Mouse (Mus musculus) spleen, postnatal 4 days (tissue): ENCODE results near the gene Zfp740.
"Not testable (repeated sequence)": the region's sequence is repeated elsewhere in the genome, so short reads cannot be mapped to it uniquely, and the experiment has no call there.

ENCODE experiments used
- DNase-seq, 2 experiments: peaks; one replicate each; pipeline ENCODE4 v3.0.0; 2022; ENCODE audit warnings: low spot score in 2 of 2

The Zfp740 gene

GRCm38 (mm10) chr15:102224992-102225617 lies 22.1 kb downstream of the Zfp740 start:
- peak; percentile 61 to 77 for DNase-seq

- DNase-seq: not testable (repeated sequence)
These were observed 22.6 kb downstream of the Zfp740 start for GRCm38 (mm10) chr15:102225619-102226018.

GRCm38 (mm10) chr15:102230408-102231321 lies 27.6 kb downstream of the Zfp740 start:
- no peak for DNase-seq

- peak in 1 of 2 experiments; percentile 70 for DNase-seq
These were observed 28.7 kb downstream of the Zfp740 start, which contains the start of gene Itgb7 for GRCm38 (mm10) chr15:102231748-102232147. Itgb7 (minus strand) TSS chr15:102231944.

- DNase-seq: no peak
These were observed 29.7 kb downstream of the Zfp740 start for GRCm38 (mm10) chr15:102232764-102233163.

- DNase-seq: no peak
These were observed 30.8 kb downstream of the Zfp740 start for GRCm38 (mm10) chr15:102233896-102234295.

DNA sequence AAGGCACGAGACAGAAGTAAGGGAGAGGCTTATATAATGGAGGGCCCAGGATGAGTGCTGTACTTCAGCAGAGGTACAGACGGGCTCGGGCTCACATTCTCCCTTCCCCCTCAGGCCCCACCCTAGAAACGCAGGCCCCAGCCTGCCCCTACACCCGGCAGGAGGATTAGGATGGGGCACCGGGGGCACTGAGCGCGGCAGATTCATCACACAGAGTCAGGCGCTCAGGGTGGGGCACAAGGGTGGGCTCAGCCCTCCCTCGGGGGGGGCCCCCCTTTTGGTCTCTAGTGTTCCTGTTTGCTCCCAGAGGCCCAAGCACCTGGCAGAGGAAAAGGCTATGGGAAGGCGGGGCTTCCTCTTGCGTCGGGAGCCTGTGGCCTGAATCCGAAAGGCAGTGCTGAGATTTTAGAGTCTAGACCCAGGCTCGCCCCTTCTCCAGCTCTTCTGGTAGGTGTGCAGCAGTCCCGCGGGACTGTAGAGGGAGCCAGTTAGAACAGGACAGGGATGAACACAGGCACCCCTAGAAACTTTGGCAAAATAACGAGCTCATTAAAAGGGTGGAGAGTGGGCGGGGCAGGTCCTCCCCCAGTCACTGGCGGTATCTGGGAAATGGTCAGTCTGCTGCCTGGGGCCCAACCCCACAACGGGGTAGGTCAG lies 32.5 kb downstream of the Zfp740 start:
- no peak for DNase-seq

DNA sequence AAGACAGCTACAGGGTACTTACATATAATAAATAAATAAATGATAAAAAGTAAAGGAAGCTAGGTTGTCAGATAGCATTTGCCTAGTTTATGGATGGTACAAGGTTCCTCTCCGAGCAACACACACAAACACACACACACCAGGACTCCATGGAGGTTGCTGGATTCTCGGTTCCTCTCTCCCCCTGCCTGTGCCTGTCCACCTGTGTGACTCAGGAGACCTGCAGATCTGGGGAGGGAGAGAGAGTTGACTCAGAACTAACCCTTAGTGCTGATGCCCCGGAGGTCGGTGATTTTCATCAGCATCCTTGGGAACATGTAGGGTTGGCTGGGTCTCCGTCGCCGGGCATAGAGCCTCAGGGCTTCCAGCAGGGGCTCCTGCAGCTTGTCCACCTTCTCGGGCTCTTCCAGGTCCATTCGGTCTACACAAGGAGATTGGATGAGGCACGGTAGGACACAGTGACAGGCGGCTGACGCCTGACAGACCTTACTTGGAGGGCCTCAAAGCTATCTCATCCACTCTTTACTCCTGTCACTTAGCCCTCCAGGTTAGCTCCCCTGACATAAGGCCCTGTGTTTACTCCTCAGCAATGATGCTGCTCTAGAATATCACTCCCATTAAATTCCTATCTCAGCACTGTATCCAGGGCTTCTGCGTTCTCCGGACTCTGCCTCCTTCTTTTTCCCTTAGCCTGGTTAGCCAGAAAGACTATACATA lies 35.7 kb downstream of the Zfp740 start:
- DNase-seq: no peak

GRCm38 (mm10) chr15:102239260-102239590 lies 36.2 kb downstream of the Zfp740 start:
- DNase-seq: peak; percentile 77 to 93

DNA sequence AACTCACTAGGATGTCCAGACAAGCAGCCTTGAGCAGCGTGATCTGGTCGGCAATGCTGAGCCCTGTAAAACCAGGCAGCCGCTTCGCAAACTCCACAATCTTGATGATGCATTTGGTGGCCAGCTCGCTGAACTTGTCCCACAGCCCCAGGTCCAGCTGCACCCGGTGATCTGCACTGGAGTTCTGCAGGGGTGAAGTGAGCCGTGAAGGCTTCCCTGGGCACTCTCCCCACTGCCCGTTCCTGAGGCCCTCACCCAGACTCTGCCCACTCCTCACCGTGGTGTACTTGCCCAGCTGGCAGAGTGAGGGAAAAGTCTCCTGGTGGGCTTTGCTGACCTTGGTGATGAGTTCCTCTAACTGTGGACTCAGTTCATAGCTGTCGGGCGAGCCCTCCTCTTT lies 36.8 kb downstream of the Zfp740 start:
- no peak for DNase-seq

- no peak for DNase-seq
These were observed 37.6 kb downstream of the Zfp740 start for GRCm38 (mm10) chr15:102240607-102241006.

DNA sequence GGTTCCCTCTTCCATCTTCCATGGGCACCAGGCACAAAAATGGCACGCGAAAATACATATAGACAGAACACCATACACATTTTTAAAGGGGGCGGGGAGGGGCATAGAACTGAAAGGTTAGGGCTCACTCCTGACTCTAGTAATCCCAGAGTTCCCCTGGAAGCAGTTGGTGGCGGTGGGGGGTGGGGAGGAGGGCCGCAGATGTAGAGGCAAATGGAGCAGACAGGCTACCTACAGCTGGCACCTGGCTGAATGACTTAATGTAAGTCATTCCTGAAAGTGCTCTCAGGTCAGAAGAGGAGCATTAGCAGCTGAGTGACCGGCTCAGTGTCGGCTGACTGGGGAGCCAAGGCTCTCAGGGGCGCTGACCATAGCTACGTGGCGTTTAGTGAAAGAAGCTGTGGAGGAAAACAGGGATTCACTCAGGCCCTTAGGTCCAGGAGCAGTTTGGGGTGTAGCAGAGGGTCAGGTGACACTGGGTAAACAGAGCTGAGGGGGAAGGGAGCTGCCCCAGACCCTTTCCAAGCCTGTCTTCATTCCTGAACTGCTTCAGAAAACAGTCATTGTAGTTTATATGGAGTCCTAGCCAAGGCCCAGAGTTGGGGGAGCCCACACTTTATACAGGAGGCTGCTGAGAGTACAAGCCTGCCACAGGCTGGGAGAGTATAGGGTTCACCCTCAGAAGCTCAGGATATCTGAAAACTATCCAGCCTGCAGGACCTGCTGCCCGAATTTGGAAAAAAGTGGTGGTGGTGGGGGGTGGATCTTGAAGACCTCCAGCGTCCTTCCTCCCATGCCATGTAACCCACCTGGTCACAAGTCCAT lies 39.6 kb downstream of the Zfp740 start:
- DNase-seq: no peak

DNA sequence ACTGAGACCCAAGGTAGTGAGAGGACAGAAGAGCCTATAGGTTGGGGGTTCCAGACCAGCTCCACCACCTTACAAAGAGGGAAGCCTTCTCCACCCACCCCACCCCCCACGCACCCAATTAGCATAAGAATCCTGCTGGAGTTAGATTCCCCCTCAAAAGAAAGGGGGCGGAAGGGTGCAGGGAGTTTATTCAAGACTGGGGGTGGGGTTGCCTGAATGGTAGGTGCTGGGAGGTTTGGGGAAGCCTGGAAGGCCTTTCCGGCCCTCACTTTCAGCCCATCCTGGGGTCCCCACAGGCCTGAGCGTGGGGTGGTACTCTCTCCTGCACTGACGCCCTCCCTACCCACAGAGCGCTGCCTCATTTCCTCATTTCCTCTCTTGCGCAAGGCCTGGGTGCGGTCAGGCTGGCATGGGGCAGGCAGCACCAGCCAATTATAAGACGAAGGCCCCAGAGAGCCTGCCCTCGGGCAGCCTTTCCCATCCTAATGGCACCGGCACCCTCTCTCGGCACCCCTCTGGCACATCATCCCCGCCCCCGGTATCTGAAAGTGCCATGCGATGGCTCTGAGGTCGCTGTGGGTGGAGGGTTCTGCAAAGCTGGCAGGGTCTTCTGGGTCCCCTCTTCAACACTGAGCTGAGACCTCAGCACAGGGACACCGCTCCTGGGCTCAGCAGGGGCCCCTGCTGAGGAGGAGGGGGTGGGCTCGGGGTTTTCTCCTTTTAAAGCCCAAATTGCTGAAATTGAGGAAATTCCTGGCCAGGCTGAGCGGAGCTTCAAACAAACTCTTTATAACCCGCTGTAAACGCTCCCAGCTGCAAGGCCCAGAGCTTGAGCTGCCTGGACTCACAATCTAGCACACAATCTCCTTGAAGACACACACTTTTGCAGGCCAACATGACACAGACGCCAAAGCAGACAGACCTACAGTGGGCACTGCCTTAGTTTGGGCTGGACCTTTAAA lies 40.5 kb downstream of the Zfp740 start:
- DNase-seq: peak; percentile 69 to 86

GRCm38 (mm10) chr15:102244306-102245191 lies 41.5 kb downstream of the Zfp740 start:
- no peak for DNase-seq

DNA sequence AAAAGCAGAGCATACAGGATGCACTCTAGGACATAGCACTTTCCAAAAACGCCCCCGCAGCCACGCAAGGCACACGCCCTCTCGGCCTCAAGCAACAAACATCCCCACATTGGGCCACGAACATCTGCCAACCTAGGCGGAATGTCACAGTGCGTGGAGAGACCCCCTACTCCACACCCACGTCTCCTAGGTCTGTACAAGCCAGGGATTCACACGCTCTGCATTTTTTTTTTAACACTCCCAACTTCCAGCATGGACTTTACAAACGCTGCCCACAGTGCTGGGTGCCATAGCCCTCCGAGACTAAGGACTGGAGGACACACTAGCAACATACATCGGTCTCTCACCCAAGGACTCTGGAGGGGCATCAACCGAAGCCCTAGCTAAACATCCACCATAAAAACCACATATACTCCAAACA lies 42.4 kb downstream of the Zfp740 start:
- DNase-seq: no peak

DNA sequence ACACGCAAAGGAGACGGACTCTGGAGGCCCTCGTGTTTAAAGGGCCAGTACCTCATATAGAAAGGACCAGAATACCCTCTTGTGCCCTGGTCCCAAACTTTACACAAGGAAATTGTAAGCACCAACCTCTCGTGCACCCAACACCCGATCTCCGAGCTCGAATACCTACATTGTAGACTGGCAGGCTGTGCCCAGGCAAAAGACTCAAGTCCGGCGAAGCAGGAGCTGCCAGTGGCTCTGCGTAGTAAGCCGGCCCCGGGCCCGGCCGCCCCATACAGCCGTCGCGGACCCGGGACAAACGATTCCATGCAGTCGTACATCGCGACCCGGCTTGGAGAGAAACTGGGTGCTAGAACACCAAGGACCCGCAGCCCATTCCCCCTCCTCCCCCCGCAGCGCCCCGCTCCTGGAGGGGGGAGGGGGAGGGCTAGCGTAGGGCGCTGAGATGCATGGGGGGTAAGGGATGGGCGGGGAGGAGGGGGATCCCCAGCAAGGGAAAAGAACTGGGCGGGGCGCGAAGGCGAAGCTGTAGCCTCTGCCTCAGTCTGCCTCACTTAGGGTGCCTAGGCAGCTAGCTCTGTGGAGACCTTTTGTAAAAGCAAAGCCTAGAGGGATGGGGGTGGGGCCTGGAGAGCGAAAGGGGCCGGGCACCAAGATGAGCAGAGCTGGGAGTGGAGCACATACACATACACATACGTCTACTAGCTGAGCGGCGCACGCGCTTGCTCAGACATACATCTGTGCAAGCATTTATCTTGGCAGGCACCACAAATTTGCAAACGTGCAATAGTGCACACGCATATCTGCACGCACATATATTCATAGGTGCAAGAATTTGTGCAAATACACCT lies 43.1 kb downstream of the Zfp740 start:
- DNase-seq: peak in 1 of 2 experiments; percentile 53

DNA sequence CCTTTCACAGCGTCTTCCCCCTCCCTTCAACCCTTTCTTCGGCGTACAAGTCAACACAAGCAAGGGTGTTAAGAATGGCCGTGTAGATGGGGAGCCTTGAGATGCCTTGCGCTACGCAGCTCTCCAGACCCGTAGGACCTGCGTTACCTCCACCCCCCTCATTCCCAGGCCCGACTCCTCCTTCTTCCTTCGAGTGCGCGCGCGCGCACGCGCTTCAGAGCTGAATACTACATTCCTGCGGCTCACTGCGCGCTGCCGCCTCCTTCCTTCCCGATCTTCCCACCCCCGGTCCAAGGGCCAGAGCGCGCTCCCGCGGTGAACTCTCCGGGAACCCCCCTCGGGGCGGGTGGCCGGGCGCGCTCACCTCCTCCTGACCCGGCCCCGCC lies 43.8 kb downstream of the Zfp740 start:
- DNase-seq: peak; percentile 61 to 78
